21 mouse cellular contexts compared by ENCODE assay signal in the genomic region with DNA sequence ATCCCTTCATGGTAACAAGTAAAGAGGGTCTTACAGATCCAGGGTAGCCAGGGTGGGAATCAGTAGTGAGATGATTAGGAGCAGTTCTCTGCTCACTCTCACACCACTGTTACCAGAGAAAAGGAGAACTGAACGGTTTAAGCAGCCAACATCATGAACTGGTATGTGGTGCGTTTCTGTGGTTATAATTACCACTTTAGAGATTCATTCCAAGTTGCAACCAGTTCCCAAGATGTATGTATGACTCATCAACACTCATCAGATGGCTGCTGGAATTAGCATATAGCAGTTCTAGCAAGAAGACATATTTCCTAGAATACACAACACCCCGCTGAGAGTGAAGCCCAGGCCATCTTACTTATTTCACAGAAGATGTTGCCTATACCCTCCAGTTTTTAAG. TPM values are rescaled to one million over a fixed set of nuclear protein-coding genes. Genes with fewer than 3 reads are reported as not detected.
DNase-seq lines count a peak whose midpoint lies in the region; ATAC-seq and TF ChIP-seq lines count a peak whose summit lies in the region.
"Had no signal": no experiment of that assay in that cellular context is flagged by ENCODE, and none has a peak within 500 bp of the region (broad histone marks: within the 10 kb centered on the region; RNA-seq: fewer than 3 reads in every experiment).

No protein-coding gene starts in this region.

- no peak overlapping the region for H3K4me3 ChIP-seq in C2C12 (ENCODE audit: insufficient read depth, poor library complexity, severe bottlenecking)
- H3K4me3 ChIP-seq: embryonic facial prominence, embryonic 12.5 days; heart, embryonic 13.5 days; liver, embryonic 12.5 days; lung, embryonic 15.5 days had no signal

- no peaks in the 10 kb centered on the region for H3K79me2 ChIP-seq in C2C12 (ENCODE audit: control insufficient read depth, insufficient read depth)

- H3K36me3 ChIP-seq in C2C12 (ENCODE audit: control insufficient read depth, insufficient read depth) = no peaks in the 10 kb centered on the region
- H3K36me3 ChIP-seq: embryonic facial prominence, embryonic 12.5 days; G1E; liver, embryonic 12.5 days; lung, embryonic 15.5 days had no signal

- no peak overlapping the region for H3ac ChIP-seq in C2C12 (ENCODE audit: control insufficient read depth, insufficient read length, low read depth)

- H3K27me3 ChIP-seq in C2C12 (ENCODE audit: control insufficient read depth, insufficient read depth, insufficient read length) = no peaks in the 10 kb centered on the region
- H3K27me3 ChIP-seq: embryonic facial prominence, embryonic 12.5 days; heart, embryonic 13.5 days; liver, embryonic 12.5 days; lung, embryonic 15.5 days had no signal

- ATAC-seq in common myeloid progenitor, adult 5-6 weeks (replicated peaks; ENCODE audit: low read depth, poor library complexity, severe bottlenecking) = peak; percentile 54
- no peak for ATAC-seq in erythroid progenitor cell, adult 5-6 weeks (replicated peaks; ENCODE audit: low FRiP score, poor library complexity, severe bottlenecking)
- ATAC-seq: CD4-positive, CD25-positive, alpha-beta regulatory T cell, adult 4 months; hindbrain, postnatal 0 days; liver, embryonic 12.5 days had no signal

- no peaks in the 10 kb centered on the region for H3K79me3 ChIP-seq in C2C12 (ENCODE audit: low read depth)

- DNase-seq in frontal cortex, adult 2 months (ENCODE audit: extremely low spot score in 1 of 2, low spot score in 1 of 2) = peak; percentile 66 to 76
- no peak for DNase-seq in frontal cortex, postnatal 25 days (ENCODE audit: low spot score in 2 of 2)
- DNase-seq in left cerebral cortex, postnatal 14 days (ENCODE audit: low spot score in 2 of 2) = peak; percentile 29 to 81
- no peak for DNase-seq in urinary bladder, postnatal 10 days (ENCODE audit: low spot score)
- no peak for DNase-seq in gastrocnemius, postnatal 14 days
- DNase-seq: cerebellum, adult 18-20 months; heart, postnatal 36 days; kidney, adult 11 months; kidney, postnatal 10 days; midbrain, embryonic 14.5 days; thymus, postnatal 14 days had no signal

- TF ChIP-seq CTCF in C2C12 (IDR thresholded peaks at IDR 0.05; ENCODE audit: control insufficient read depth, insufficient read depth, insufficient read length) = no peak

- intact Hi-C loops in left cerebral cortex, postnatal 14 days (cut with DNase I) = no loop called here
- intact Hi-C loops in gastrocnemius, postnatal 14 days (cut with DNase I; ENCODE audit: low total_unique reads) = no loop called here

TF ChIP-seq in C2C12, 6 proteins besides CTCF, POLR2A, EP300 and RAD21:
- TF ChIP-seq CEBPB (IDR thresholded peaks at IDR 0.05; ENCODE audit: low read depth) (no peak), FOSL1 (IDR thresholded peaks at IDR 0.05; ENCODE audit: insufficient read depth, low read length, poor library complexity, severe bottlenecking) (peak; percentile 7)

RNA-seq across cellular contexts. Expression of a gene that starts 46.0 kb away (rescaled TPM):
- 0.86 and 1.4 TPM in 2 replicates for polyA plus RNA-seq in frontal cortex, adult 2 months (2012; rRNA removed)
- 0.07 TPM for polyA plus RNA-seq in C2C12 (2012; fragmentation: generic; extraction: Trizol)
- total RNA-seq in common myeloid progenitor, adult 5-6 weeks (2017) = 0.82 and 0.87 TPM in 2 replicates
- total RNA-seq in left cerebral cortex, postnatal 14 days (2021) = under 1 TPM; 0.17 to 0.26 TPM
- not detected in 2 replicates for total RNA-seq in erythroid progenitor cell, adult 5-6 weeks (2015; ENCODE audit: low replicate concordance)
- total RNA-seq in erythroid progenitor cell, adult 5-6 weeks (2017; ENCODE audit: low replicate concordance) = not detected in 2 replicates
- total RNA-seq in gastrocnemius, postnatal 14 days (2021) = 100 to 1,000 TPM; 109 to 140 TPM
- polyA plus RNA-seq: G1E had no signal

Comparison
In these comparisons a context has a peak if more than half of its experiments do, and no peak if none do; other contexts are left out.
1. DNase-seq: peak in frontal cortex, adult 2 months (2 of 2) and left cerebral cortex, postnatal 14 days (2 of 2); none in frontal cortex, postnatal 25 days (0 of 2), urinary bladder, postnatal 10 days (single experiment) and gastrocnemius, postnatal 14 days (single experiment).
2. RNA of a gene that starts 46.0 kb away (total RNA-seq): 109 to 140 TPM in gastrocnemius, postnatal 14 days; 0.82 to 0.87 TPM in common myeloid progenitor, adult 5-6 weeks, 0.17 to 0.26 TPM in left cerebral cortex, postnatal 14 days and not detected in erythroid progenitor cell, adult 5-6 weeks; every median in the first group is over 10 times any median in the second.